Mouse (Mus musculus) cerebellum, adult 2 months (tissue): ENCODE measurements around the gene Rora.

Experiments
- CTCF ChIP-seq: fragments of 200-500 bp; IDR thresholded peaks from 2 replicates; pipeline ENCODE4 v1.5.1; 2011; ENCODE audit warnings: low read depth, mild to moderate bottlenecking, control low read depth, low read length, moderate library complexity, borderline replicate concordance; ENCODE audit not compliant: insufficient read depth
- POLR2A ChIP-seq: fragments of 200-500 bp; IDR thresholded peaks from 2 replicates; pipeline ENCODE4 v1.6.1; 2011; ENCODE audit warnings: low read length, control low read depth, borderline replicate concordance; ENCODE audit not compliant: insufficient read depth

- TF ChIP-seq POLR2A (no peak), CTCF (no peak)
Observed at GRCm38 (mm10) chr9:68807735-68808134, 154.1 kb downstream of the Rora start.
